Mouse (Mus musculus): ENCODE results near the gene Gm11084. TPM values are rescaled to one million over a fixed set of nuclear protein-coding genes. Genes with fewer than 3 reads are reported as not detected.

Gene Gm11084
- polyA plus RNA-seq, 1 experiment from 2014 or later, result not detected

GRCm38 (mm10) chr2:72932186-72932585, 54.3 kb downstream of the Gm11084 start:
- no peak for DNase-seq (ENCODE audit: low spot score)
- no peak overlapping the region for H3K27ac ChIP-seq (ENCODE audit: low read depth, low read length)
- ATAC-seq, result no peak

DNA sequence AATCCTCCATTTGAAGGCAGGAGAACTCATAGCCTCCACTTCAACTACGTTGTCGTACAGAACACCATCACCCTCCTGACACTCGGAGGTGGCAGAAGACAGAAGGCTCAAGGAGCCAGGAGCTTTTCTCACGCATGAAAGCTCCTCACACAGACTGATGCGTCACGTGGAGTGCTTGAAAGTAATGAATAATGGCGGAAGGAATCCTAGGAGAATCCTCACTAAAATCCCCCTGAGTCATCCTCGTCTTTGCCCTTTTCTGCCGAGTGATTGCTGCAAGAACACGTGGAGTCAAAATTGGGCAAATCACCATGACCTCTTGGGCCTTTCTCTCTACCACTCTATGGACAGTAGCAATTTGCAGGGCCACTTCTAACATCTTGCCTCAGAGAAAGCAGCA, 61.5 kb downstream of the Gm11084 start:
- H3K9me3 ChIP-seq (replicated peaks; ENCODE audit: control insufficient read depth, low read length), result no peaks in the 10 kb centered on the region
- DNase-seq (ENCODE audit: low spot score) (no peak), ATAC-seq (no peak)
- no peaks in the 10 kb centered on the region for H3K4me1 ChIP-seq (ENCODE audit: control insufficient read depth, insufficient read depth, low read length)
- no peaks in the 10 kb centered on the region for H3K27me3 ChIP-seq (replicated peaks; ENCODE audit: control insufficient read depth, insufficient read depth, low read length)
- 82% methylated on average over 10 of the region's 10 CpGs for WGBS
- H3K9ac ChIP-seq (ENCODE audit: low read length), result no peak overlapping the region
- H3K4me2 ChIP-seq (ENCODE audit: low read length), result no peak overlapping the region
- H3K27ac ChIP-seq (ENCODE audit: low read depth, low read length), result no peak overlapping the region
- H3K4me3 ChIP-seq (ENCODE audit: low read depth, low read length), result no peak overlapping the region
- no peaks in the 10 kb centered on the region for H3K36me3 ChIP-seq (ENCODE audit: control insufficient read depth, insufficient read depth, low read length)

More at GRCm38 (mm10) chr2:72932186-72932585, 54.3 kb downstream of the Gm11084 start:
- Histone ChIP-seq H3K27me3 (replicated peaks; ENCODE audit: control insufficient read depth, insufficient read depth, low read length) (no peaks in the 10 kb centered on the region), H3K4me2 (ENCODE audit: low read length) (no peak overlapping the region), H3K9ac (ENCODE audit: low read length) (no peak overlapping the region), H3K4me3 (ENCODE audit: low read depth, low read length) (no peak overlapping the region), H3K36me3 (ENCODE audit: control insufficient read depth, insufficient read depth, low read length) (peaks cover 14% of the 10 kb centered on the region; the same call in 1 of the 2 replicates), H3K9me3 (replicated peaks; ENCODE audit: control insufficient read depth, low read length) (no peaks in the 10 kb centered on the region), H3K4me1 (ENCODE audit: control insufficient read depth, insufficient read depth, low read length) (no peaks in the 10 kb centered on the region)

Small RNAs within 50 kb of the gene (microRNA-seq; reads per million reads assigned to microRNA genes)
- gene Gm25960, result not detected

Other genes with a start within 250 kb of the Gm11084 start
- 61.9 and 64.6 TPM in 2 replicates for gene Sp3, start 6.3 kb downstream of the Gm11084 start, polyA plus RNA-seq (2014; fragmentation: Nextera tagmentation; extraction: Ambion mirVana)
- gene Ola1, start 232.2 kb upstream of the Gm11084 start, polyA plus RNA-seq (2014; fragmentation: Nextera tagmentation; extraction: Ambion mirVana), result 80.9 and 92.9 TPM in 2 replicates

All from forebrain, embryonic 14.5 days (tissue).